Mouse (Mus musculus): ENCODE data around the gene Ippk. TPM values are rescaled to one million over a fixed set of nuclear protein-coding genes. Genes with fewer than 3 reads are reported as not detected.

Ippk gene
- polyA plus RNA-seq, 1 experiment from 2014 or later, result 16.3 TPM

- H3K36me3 ChIP-seq (ENCODE audit: control insufficient read depth, insufficient read depth, low read length), result no peaks in the 10 kb centered on the region
- peaks cover 18% of the 10 kb centered on the region; the same call in 1 of the 2 replicates for H3K4me1 ChIP-seq (ENCODE audit: control insufficient read depth, insufficient read depth, low read length)
- peak overlapping the region; percentile 77 for H3K27ac ChIP-seq (ENCODE audit: low read length)
- H3K4me2 ChIP-seq (replicated peaks; ENCODE audit: low read depth, low read length), result no peak overlapping the region
- no peak for ATAC-seq (ENCODE audit: insufficient number of reproducible peaks, insufficient read depth, low FRiP score, low read depth)
- WGBS, result 87% methylated on average over 6 of the region's 6 CpGs
- H3K9ac ChIP-seq (replicated peaks; ENCODE audit: low read depth, low read length), result no peak overlapping the region
- no peak overlapping the region for H3K4me3 ChIP-seq (ENCODE audit: low read depth, low read length)
- H3K9me3 ChIP-seq (ENCODE audit: control insufficient read depth, low read depth, low read length), result no peaks in the 10 kb centered on the region
- H3K27me3 ChIP-seq (ENCODE audit: control insufficient read depth, insufficient read depth, low read length), result no peaks in the 10 kb centered on the region
These were observed 57.9 kb downstream of the Ippk start for GRCm38 (mm10) chr13:49478851-49479374.

GRCm38 (mm10) chr13:49479399-49479798, 58.4 kb downstream of the Ippk start:
- H3K36me3 ChIP-seq (ENCODE audit: control insufficient read depth, insufficient read depth, low read length), result no peaks in the 10 kb centered on the region
- no peak overlapping the region for H3K9ac ChIP-seq (replicated peaks; ENCODE audit: low read depth, low read length)
- no peak overlapping the region for H3K4me3 ChIP-seq (ENCODE audit: low read depth, low read length)
- H3K4me1 ChIP-seq (ENCODE audit: control insufficient read depth, insufficient read depth, low read length), result peaks cover 18% of the 10 kb centered on the region; the same call in 1 of the 2 replicates
- H3K4me2 ChIP-seq (replicated peaks; ENCODE audit: low read depth, low read length), result no peak overlapping the region
- peak overlapping the region; percentile 77 for H3K27ac ChIP-seq (ENCODE audit: low read length)
- no peak for ATAC-seq (ENCODE audit: insufficient number of reproducible peaks, insufficient read depth, low FRiP score, low read depth)
- no peaks in the 10 kb centered on the region for H3K27me3 ChIP-seq (ENCODE audit: control insufficient read depth, insufficient read depth, low read length)
- no peaks in the 10 kb centered on the region for H3K9me3 ChIP-seq (ENCODE audit: control insufficient read depth, low read depth, low read length)
- WGBS, result 74% methylated on average over 4 of the region's 4 CpGs

- peak; percentile 78; the same call in 1 of the 2 replicates for ATAC-seq (ENCODE audit: insufficient number of reproducible peaks, insufficient read depth, low FRiP score, low read depth)
- H3K27ac ChIP-seq (ENCODE audit: low read length), result peak overlapping the region; percentile 80; the same call in 1 of the 2 replicates
- H3K9me3 ChIP-seq (ENCODE audit: control insufficient read depth, low read depth, low read length), result no peaks in the 10 kb centered on the region
- no peak overlapping the region for H3K4me3 ChIP-seq (ENCODE audit: low read depth, low read length)
- H3K9ac ChIP-seq (replicated peaks; ENCODE audit: low read depth, low read length), result no peak overlapping the region
- H3K4me1 ChIP-seq (ENCODE audit: control insufficient read depth, insufficient read depth, low read length), result peaks cover 18% of the 10 kb centered on the region; the same call in 1 of the 2 replicates
- 54% methylated on average over 2 of the region's 2 CpGs for WGBS
- H3K4me2 ChIP-seq (replicated peaks; ENCODE audit: low read depth, low read length), result no peak overlapping the region
- no peaks in the 10 kb centered on the region for H3K27me3 ChIP-seq (ENCODE audit: control insufficient read depth, insufficient read depth, low read length)
- no peaks in the 10 kb centered on the region for H3K36me3 ChIP-seq (ENCODE audit: control insufficient read depth, insufficient read depth, low read length)
These were observed 59.0 kb downstream of the Ippk start for GRCm38 (mm10) chr13:49480057-49480456.

- H3K27ac ChIP-seq (ENCODE audit: low read length), result peak overlapping the region; percentile 80
- ATAC-seq (ENCODE audit: insufficient number of reproducible peaks, insufficient read depth, low FRiP score, low read depth), result no peak
These were observed 59.5 kb downstream of the Ippk start for GRCm38 (mm10) chr13:49480551-49480950.

GRCm38 (mm10) chr13:49485388-49485787, 64.3 kb downstream of the Ippk start:
- H3K27me3 ChIP-seq (ENCODE audit: control insufficient read depth, insufficient read depth, low read length), result no peaks in the 10 kb centered on the region
- no peak overlapping the region for H3K9ac ChIP-seq (replicated peaks; ENCODE audit: low read depth, low read length)
- no peak overlapping the region for H3K27ac ChIP-seq (ENCODE audit: low read length)
- no peak for ATAC-seq (ENCODE audit: insufficient number of reproducible peaks, insufficient read depth, low FRiP score, low read depth)
- no peaks in the 10 kb centered on the region for H3K9me3 ChIP-seq (ENCODE audit: control insufficient read depth, low read depth, low read length)
- no peaks in the 10 kb centered on the region for H3K36me3 ChIP-seq (ENCODE audit: control insufficient read depth, insufficient read depth, low read length)
- 77% methylated on average over 5 of the region's 5 CpGs for WGBS
- H3K4me2 ChIP-seq (replicated peaks; ENCODE audit: low read depth, low read length), result no peak overlapping the region
- peaks cover 3% of the 10 kb centered on the region; the same call in 1 of the 2 replicates for H3K4me1 ChIP-seq (ENCODE audit: control insufficient read depth, insufficient read depth, low read length)
- no peak overlapping the region for H3K4me3 ChIP-seq (ENCODE audit: low read depth, low read length)

More at GRCm38 (mm10) chr13:49480551-49480950, 59.5 kb downstream of the Ippk start:
- no peaks in the 10 kb centered on the region for H3K36me3 ChIP-seq (ENCODE audit: control insufficient read depth, insufficient read depth, low read length)
- H3K4me1 ChIP-seq (ENCODE audit: control insufficient read depth, insufficient read depth, low read length), result peaks cover 18% of the 10 kb centered on the region; the same call in 1 of the 2 replicates
- no peaks in the 10 kb centered on the region for H3K9me3 ChIP-seq (ENCODE audit: control insufficient read depth, low read depth, low read length)
- H3K27me3 ChIP-seq (ENCODE audit: control insufficient read depth, insufficient read depth, low read length), result no peaks in the 10 kb centered on the region
- no peak overlapping the region for H3K4me3 ChIP-seq (ENCODE audit: low read depth, low read length)
- 62% methylated on average over 5 of the region's 5 CpGs for WGBS
- no peak overlapping the region for H3K9ac ChIP-seq (replicated peaks; ENCODE audit: low read depth, low read length)
- H3K4me2 ChIP-seq (replicated peaks; ENCODE audit: low read depth, low read length), result no peak overlapping the region

GRCm38 (mm10) chr13:49492376-49493368, 71.6 kb downstream of the Ippk start, which contains the start of gene Tes3-ps:
TSS of gene Tes3-ps (plus strand) at chr13:49493318.
- no peak for ATAC-seq (ENCODE audit: insufficient number of reproducible peaks, insufficient read depth, low FRiP score, low read depth)

GRCm38 (mm10) chr13:49504510-49504909, 83.5 kb downstream of the Ippk start, which contains the start of gene Ecm2:
TSS of gene Ecm2 (plus strand) at chr13:49504810.
- no peaks in the 10 kb centered on the region for H3K36me3 ChIP-seq (ENCODE audit: control insufficient read depth, insufficient read depth, low read length)
- no peaks in the 10 kb centered on the region for H3K4me1 ChIP-seq (ENCODE audit: control insufficient read depth, insufficient read depth, low read length)
- no peak within 1 kb of the TSS for H3K9ac ChIP-seq (replicated peaks; ENCODE audit: low read depth, low read length)
- H3K4me3 ChIP-seq (ENCODE audit: low read depth, low read length), result no peak within 1 kb of the TSS
- no peak within 1 kb of the TSS for H3K27ac ChIP-seq (ENCODE audit: low read length)
- H3K4me2 ChIP-seq (replicated peaks; ENCODE audit: low read depth, low read length), result no peak within 1 kb of the TSS
- no peak for ATAC-seq (ENCODE audit: insufficient number of reproducible peaks, insufficient read depth, low FRiP score, low read depth)
- no peaks in the 10 kb centered on the region for H3K27me3 ChIP-seq (ENCODE audit: control insufficient read depth, insufficient read depth, low read length)
- WGBS, result 71% methylated on average over 4 of the region's 4 CpGs
- H3K9me3 ChIP-seq (ENCODE audit: control insufficient read depth, low read depth, low read length), result no peaks in the 10 kb centered on the region

More at GRCm38 (mm10) chr13:49492376-49493368, 71.6 kb downstream of the Ippk start, which contains the start of gene Tes3-ps:
- H3K4me1 ChIP-seq (ENCODE audit: control insufficient read depth, insufficient read depth, low read length), result no peaks in the 10 kb centered on the region
- H3K9ac ChIP-seq (replicated peaks; ENCODE audit: low read depth, low read length), result no peak within 1 kb of the TSS
- no peak within 1 kb of the TSS for H3K27ac ChIP-seq (ENCODE audit: low read length)
- H3K27me3 ChIP-seq (ENCODE audit: control insufficient read depth, insufficient read depth, low read length), result no peaks in the 10 kb centered on the region
- H3K4me3 ChIP-seq (ENCODE audit: low read depth, low read length), result no peak within 1 kb of the TSS
- WGBS, result 52% methylated on average over 6 of the region's 6 CpGs
- no peak within 1 kb of the TSS for H3K4me2 ChIP-seq (replicated peaks; ENCODE audit: low read depth, low read length)
- no peaks in the 10 kb centered on the region for H3K36me3 ChIP-seq (ENCODE audit: control insufficient read depth, insufficient read depth, low read length)
- H3K9me3 ChIP-seq (ENCODE audit: control insufficient read depth, low read depth, low read length), result no peaks in the 10 kb centered on the region

- ATAC-seq (ENCODE audit: insufficient number of reproducible peaks, insufficient read depth, low FRiP score, low read depth), result no peak
- H3K9ac ChIP-seq (replicated peaks; ENCODE audit: low read depth, low read length), result no peak overlapping the region
- H3K9me3 ChIP-seq (ENCODE audit: control insufficient read depth, low read depth, low read length), result no peaks in the 10 kb centered on the region
- WGBS, result 72% methylated on average over 4 of the region's 4 CpGs
- no peak overlapping the region for H3K4me2 ChIP-seq (replicated peaks; ENCODE audit: low read depth, low read length)
- H3K4me3 ChIP-seq (ENCODE audit: low read depth, low read length), result no peak overlapping the region
- H3K27me3 ChIP-seq (ENCODE audit: control insufficient read depth, insufficient read depth, low read length), result no peaks in the 10 kb centered on the region
- H3K4me1 ChIP-seq (ENCODE audit: control insufficient read depth, insufficient read depth, low read length), result no peaks in the 10 kb centered on the region
- H3K36me3 ChIP-seq (ENCODE audit: control insufficient read depth, insufficient read depth, low read length), result no peaks in the 10 kb centered on the region
- no peak overlapping the region for H3K27ac ChIP-seq (ENCODE audit: low read length)
These were observed 84.7 kb downstream of the Ippk start for GRCm38 (mm10) chr13:49505776-49506175.

All from stomach, embryonic 14.5 days (tissue).